In the genomic region with DNA sequence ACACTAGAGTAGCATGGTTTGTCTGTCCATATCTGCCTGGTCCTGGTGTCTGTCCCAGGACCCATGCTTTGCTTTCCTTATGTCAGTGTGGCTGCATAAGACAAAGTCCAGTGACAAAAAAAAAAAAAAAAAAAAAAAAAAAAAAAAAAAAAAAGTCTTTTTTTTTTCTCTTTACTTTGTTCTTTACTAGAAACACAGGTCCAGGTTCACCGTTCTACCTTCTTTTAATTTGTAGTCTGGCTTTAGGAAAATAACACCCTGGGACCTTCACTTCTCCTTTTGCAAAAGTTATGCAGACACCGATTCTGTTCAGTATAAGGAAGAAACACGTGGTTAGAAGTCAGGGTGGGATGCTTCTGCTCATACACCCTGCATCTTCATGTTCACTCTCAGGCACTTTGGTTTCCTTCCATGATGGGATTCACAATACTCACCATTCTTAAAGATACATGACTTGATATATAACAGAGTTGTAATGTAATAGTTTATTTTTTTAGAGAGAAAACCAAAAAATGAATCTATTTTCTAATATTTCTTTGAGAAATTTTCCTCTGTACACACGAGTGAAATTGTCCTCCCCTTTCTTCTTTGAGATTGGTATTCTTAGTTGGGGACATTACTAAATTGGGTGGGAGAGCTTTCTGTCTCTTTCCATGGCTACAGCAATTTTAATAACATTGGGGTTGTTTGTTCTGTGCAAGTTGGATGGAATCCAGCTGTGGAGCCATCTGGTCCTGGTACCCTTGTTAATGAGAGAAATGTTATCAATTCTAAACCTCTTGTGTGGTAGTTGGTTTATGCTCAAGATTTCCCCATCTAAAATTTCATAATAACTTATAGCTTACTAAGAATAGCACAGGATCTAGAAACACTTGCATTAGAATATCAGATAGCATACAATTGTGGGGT, we compare ENCODE assay signal across 20 mouse cellular contexts. TPM values are rescaled to one million over a fixed set of nuclear protein-coding genes. Genes with fewer than 3 reads are reported as not detected.
A peak's percentile ranks its signal among the peaks of the same experiment; 100 is the strongest.
DNase-seq lines count a peak whose midpoint lies in the region; ATAC-seq and TF ChIP-seq lines count a peak whose summit lies in the region.
"Had no signal": no experiment of that assay in that cellular context is flagged by ENCODE, and none has a peak within 500 bp of the region (broad histone marks: within the 10 kb centered on the region; RNA-seq: fewer than 3 reads in every experiment).

No protein-coding gene starts in this region.

- no peak overlapping the region for H3K27ac ChIP-seq in forebrain, embryonic 14.5 days (ENCODE audit: low read depth, low read length)
- no peak overlapping the region for H3K27ac ChIP-seq in forebrain, postnatal 0 days (ENCODE audit: low read depth, low read length)
- no peak overlapping the region for H3K27ac ChIP-seq in liver, postnatal 0 days (ENCODE audit: low read depth)
- H3K27ac ChIP-seq: heart, embryonic 15.5 days; hindbrain, embryonic 10.5 days; limb, embryonic 12.5 days; liver, embryonic 13.5 days; stomach, embryonic 15.5 days had no signal

- H3K4me1 ChIP-seq in forebrain, embryonic 14.5 days (ENCODE audit: control insufficient read depth, insufficient read depth, low read length), result no peaks in the 10 kb centered on the region; the same call in 1 of the 2 replicates
- H3K4me1 ChIP-seq in forebrain, postnatal 0 days (ENCODE audit: insufficient read depth), result no peaks in the 10 kb centered on the region; the same call in 1 of the 2 replicates
- H3K4me1 ChIP-seq in liver, postnatal 0 days (ENCODE audit: insufficient read depth), result no peaks in the 10 kb centered on the region
- H3K4me1 ChIP-seq: limb, embryonic 12.5 days; stomach, embryonic 15.5 days had no signal

- DNase-seq in forebrain, embryonic 14.5 days (ENCODE audit: low spot score), result peak; percentile 29
- no peak for DNase-seq in forebrain, postnatal 0 days
- peak; percentile 56 for DNase-seq in brain, adult 2 months (ENCODE audit: low read depth, low spot score)
- DNase-seq in layer of hippocampus, adult 8-10 months (ENCODE audit: low spot score in 2 of 2), result peak; percentile 21 to 61
- DNase-seq in heart, postnatal 36 days, result no peak
- DNase-seq in liver, postnatal 0 days, result no peak
- DNase-seq: adrenal gland, adult 2 months; cerebellum, postnatal 25 days; gastrocnemius, postnatal 25 days; kidney, adult 9 months; kidney, postnatal 4 days; liver, embryonic 13.5 days; right cerebral cortex, postnatal 14 days; thymus, adult 2 months had no signal

- H3K9ac ChIP-seq in forebrain, embryonic 14.5 days (ENCODE audit: low read length), result no peak overlapping the region
- no peak overlapping the region for H3K9ac ChIP-seq in forebrain, postnatal 0 days
- H3K9ac ChIP-seq in liver, postnatal 0 days (replicated peaks), result no peak overlapping the region
- H3K9ac ChIP-seq: heart, embryonic 15.5 days; limb, embryonic 12.5 days; liver, embryonic 13.5 days; stomach, embryonic 15.5 days had no signal

- ATAC-seq in forebrain, embryonic 14.5 days, result no peak
- no peak for ATAC-seq in forebrain, postnatal 0 days
- ATAC-seq in megakaryocyte-erythroid progenitor cell, adult 5-6 weeks (replicated peaks; ENCODE audit: low FRiP score, low TSS enrichment, poor library complexity, severe bottlenecking), result peak; percentile 38; the same call in 1 of the 2 replicates
- no peak for ATAC-seq in liver, postnatal 0 days
- ATAC-seq: midbrain, embryonic 16.5 days had no signal

- H3K4me3 ChIP-seq in forebrain, embryonic 14.5 days (ENCODE audit: low read depth, low read length), result no peak overlapping the region
- no peak overlapping the region for H3K4me3 ChIP-seq in forebrain, postnatal 0 days (ENCODE audit: low read depth, low read length)
- no peak overlapping the region for H3K4me3 ChIP-seq in liver, postnatal 0 days (ENCODE audit: low read depth, low read length)
- H3K4me3 ChIP-seq: heart, embryonic 15.5 days; hindbrain, embryonic 10.5 days; limb, embryonic 12.5 days; liver, embryonic 13.5 days; stomach, embryonic 15.5 days had no signal

- H3K27me3 ChIP-seq in forebrain, embryonic 14.5 days (replicated peaks; ENCODE audit: control insufficient read depth, insufficient read depth, low read length), result 0 out of 2 replicates have a peak, but pooled peaks cover 6% of the 10 kb centered on the region
- H3K27me3 ChIP-seq in forebrain, postnatal 0 days (ENCODE audit: insufficient read depth, low read length), result no peaks in the 10 kb centered on the region
- H3K27me3 ChIP-seq in liver, postnatal 0 days (ENCODE audit: insufficient read depth, low read length), result peaks cover 4% of the 10 kb centered on the region; the same call in 1 of the 2 replicates
- H3K27me3 ChIP-seq: heart, embryonic 15.5 days had no signal

- intact Hi-C loops in heart, postnatal 36 days (cut with DNase I), result no loop called here

- H3K36me3 ChIP-seq in forebrain, embryonic 14.5 days (ENCODE audit: control insufficient read depth, insufficient read depth, low read length), result no peaks in the 10 kb centered on the region
- H3K36me3 ChIP-seq in forebrain, postnatal 0 days (ENCODE audit: insufficient read depth), result no peaks in the 10 kb centered on the region
- H3K36me3 ChIP-seq in liver, postnatal 0 days (replicated peaks; ENCODE audit: insufficient read depth, low read length), result no peaks in the 10 kb centered on the region
- H3K36me3 ChIP-seq: heart, embryonic 15.5 days; hindbrain, embryonic 10.5 days; limb, embryonic 12.5 days; liver, embryonic 13.5 days; stomach, embryonic 15.5 days had no signal

- no peaks in the 10 kb centered on the region for H3K9me3 ChIP-seq in forebrain, embryonic 14.5 days (replicated peaks; ENCODE audit: control insufficient read depth, low read length)
- no peaks in the 10 kb centered on the region for H3K9me3 ChIP-seq in forebrain, postnatal 0 days (ENCODE audit: low read length)
- no peaks in the 10 kb centered on the region for H3K9me3 ChIP-seq in liver, postnatal 0 days (ENCODE audit: low read length)
- H3K9me3 ChIP-seq: heart, embryonic 15.5 days; hindbrain, embryonic 10.5 days; limb, embryonic 12.5 days; liver, embryonic 13.5 days; stomach, embryonic 15.5 days had no signal

- no peak overlapping the region for H3K4me2 ChIP-seq in forebrain, embryonic 14.5 days (ENCODE audit: low read length)
- H3K4me2 ChIP-seq in forebrain, postnatal 0 days (ENCODE audit: low read depth), result no peak overlapping the region
- no peak overlapping the region for H3K4me2 ChIP-seq in liver, postnatal 0 days (ENCODE audit: low read depth, low read length)
- H3K4me2 ChIP-seq: heart, embryonic 15.5 days; limb, embryonic 12.5 days; liver, embryonic 13.5 days; stomach, embryonic 15.5 days had no signal

- no peak for TF ChIP-seq EP300 in liver, postnatal 0 days (IDR thresholded peaks at IDR 0.05; ENCODE audit: low read depth)

- 69% methylated on average over 4 of the region's 4 CpGs for WGBS in forebrain, embryonic 14.5 days
- 66% methylated on average over 4 of the region's 4 CpGs for WGBS in forebrain, postnatal 0 days
- WGBS in liver, postnatal 0 days (ENCODE audit: insufficient replicate concordance), result 39% methylated on average over 4 of the region's 4 CpGs

- TF ChIP-seq CTCF in forebrain, postnatal 0 days (IDR thresholded peaks at IDR 0.05; ENCODE audit: low read depth), result no peak
- TF ChIP-seq CTCF in liver, postnatal 0 days (IDR thresholded peaks at IDR 0.05; ENCODE audit: low read depth), result no peak

RNA-seq across cellular contexts. Expression of a gene that starts 5.0 kb away (rescaled TPM):
- 1.6 and 1.9 TPM in 2 replicates for polyA plus RNA-seq in forebrain, embryonic 14.5 days (2014; fragmentation: Nextera tagmentation; extraction: Ambion mirVana)
- total RNA-seq in forebrain, postnatal 0 days (2014; rRNA removed), result 11.8 and 14.0 TPM in 2 replicates
- 0.99 and 2.3 TPM in 2 replicates for polyA plus RNA-seq in forebrain, postnatal 0 days (2015; fragmentation: Nextera tagmentation; extraction: Ambion mirVana)
- total RNA-seq in layer of hippocampus, adult 8-10 months (2022), result 10 to 100 TPM; 76.7 to 93.2 (median 85.1) TPM
- total RNA-seq in megakaryocyte-erythroid progenitor cell, adult 5-6 weeks (2014; fragmentation: Nextera tagmentation), result 80.7 and 87.3 TPM in 2 replicates
- total RNA-seq in megakaryocyte-erythroid progenitor cell, adult 5-6 weeks (2017), result 60.1 and 74.3 TPM in 2 replicates
- 1 to 10 TPM; 5.1 to 5.3 TPM for total RNA-seq in heart, postnatal 36 days (2021)
- 2.5 and 3.3 TPM in 2 replicates for polyA plus RNA-seq in liver, postnatal 0 days (2015; fragmentation: Nextera tagmentation; extraction: Ambion mirVana)

Comparison
In these comparisons a context has a peak if more than half of its experiments do, and no peak if none do; other contexts are left out.
1. DNase-seq: peak in forebrain, embryonic 14.5 days (single experiment), brain, adult 2 months (single experiment) and layer of hippocampus, adult 8-10 months (2 of 2); none in forebrain, postnatal 0 days (single experiment), heart, postnatal 36 days (0 of 2) and liver, postnatal 0 days (single experiment).